Mouse (Mus musculus): ENCODE results near the gene Ccsap. TPM values are rescaled to one million over a fixed set of nuclear protein-coding genes. Genes with fewer than 3 reads are reported as not detected.
"Not testable (repeated sequence)": the region's sequence is repeated elsewhere in the genome, so short reads cannot be mapped to it uniquely, and the experiment has no call there.

Ccsap gene
- polyA plus RNA-seq, 1 experiment = 6.6 TPM

GRCm38 (mm10) chr8:123815325-123815724 lies 44.7 kb downstream of the Ccsap start:
- TF ChIP-seq POLR2A (IDR thresholded peaks at IDR 0.05; ENCODE audit: borderline replicate concordance, extremely low read depth, insufficient read depth, insufficient read length, poor library complexity, severe bottlenecking) (no peak), CTCF (IDR thresholded peaks at IDR 0.05; ENCODE audit: borderline replicate concordance, extremely low read depth, insufficient read depth, insufficient read length) (no peak)

GRCm38 (mm10) chr8:123813892-123814266 lies 46.1 kb downstream of the Ccsap start:
- no peak for DNase-seq (ENCODE audit: low read depth)
- TF ChIP-seq CTCF (IDR thresholded peaks at IDR 0.05; ENCODE audit: borderline replicate concordance, extremely low read depth, insufficient read depth, insufficient read length) (no peak), POLR2A (IDR thresholded peaks at IDR 0.05; ENCODE audit: borderline replicate concordance, extremely low read depth, insufficient read depth, insufficient read length, poor library complexity, severe bottlenecking) (no peak)

More at GRCm38 (mm10) chr8:123815325-123815724, 44.7 kb downstream of the Ccsap start:
- DNase-seq (ENCODE audit: low read depth) = no peak

- DNase-seq (ENCODE audit: low read depth) = no peak
Observed at GRCm38 (mm10) chr8:123813173-123813891, 46.7 kb downstream of the Ccsap start.

GRCm38 (mm10) chr8:123812227-123812626 lies 47.8 kb downstream of the Ccsap start:
- TF ChIP-seq POLR2A (IDR thresholded peaks at IDR 0.05; ENCODE audit: borderline replicate concordance, extremely low read depth, insufficient read depth, insufficient read length, poor library complexity, severe bottlenecking) (no peak), CTCF (IDR thresholded peaks at IDR 0.05; ENCODE audit: borderline replicate concordance, extremely low read depth, insufficient read depth, insufficient read length) (no peak)
- no peak for DNase-seq (ENCODE audit: low read depth)

More at GRCm38 (mm10) chr8:123813173-123813891, 46.7 kb downstream of the Ccsap start:
- no peak for TF ChIP-seq POLR2A (IDR thresholded peaks at IDR 0.05; ENCODE audit: borderline replicate concordance, extremely low read depth, insufficient read depth, insufficient read length, poor library complexity, severe bottlenecking)
- TF ChIP-seq CTCF (IDR thresholded peaks at IDR 0.05; ENCODE audit: borderline replicate concordance, extremely low read depth, insufficient read depth, insufficient read length) = no peak

GRCm38 (mm10) chr8:123809342-123809741 lies 50.7 kb downstream of the Ccsap start:
- not testable (repeated sequence) for DNase-seq (ENCODE audit: low read depth)

GRCm38 (mm10) chr8:123808671-123809070 lies 51.3 kb downstream of the Ccsap start:
- no peak for DNase-seq (ENCODE audit: low read depth)
- TF ChIP-seq POLR2A (IDR thresholded peaks at IDR 0.05; ENCODE audit: borderline replicate concordance, extremely low read depth, insufficient read depth, insufficient read length, poor library complexity, severe bottlenecking) (no peak), CTCF (IDR thresholded peaks at IDR 0.05; ENCODE audit: borderline replicate concordance, extremely low read depth, insufficient read depth, insufficient read length) (no peak)

- DNase-seq (ENCODE audit: low read depth) = no peak
- TF ChIP-seq POLR2A (IDR thresholded peaks at IDR 0.05; ENCODE audit: borderline replicate concordance, extremely low read depth, insufficient read depth, insufficient read length, poor library complexity, severe bottlenecking) (no peak), CTCF (IDR thresholded peaks at IDR 0.05; ENCODE audit: borderline replicate concordance, extremely low read depth, insufficient read depth, insufficient read length) (no peak)
Observed at GRCm38 (mm10) chr8:123807852-123808573, 52.0 kb downstream of the Ccsap start.

GRCm38 (mm10) chr8:123807024-123807431 lies 53.0 kb downstream of the Ccsap start:
- DNase-seq (ENCODE audit: low read depth) = peak; percentile 35
- TF ChIP-seq CTCF (IDR thresholded peaks at IDR 0.05; ENCODE audit: borderline replicate concordance, extremely low read depth, insufficient read depth, insufficient read length) = no peak
- no peak for TF ChIP-seq POLR2A (IDR thresholded peaks at IDR 0.05; ENCODE audit: borderline replicate concordance, extremely low read depth, insufficient read depth, insufficient read length, poor library complexity, severe bottlenecking)

- TF ChIP-seq POLR2A (IDR thresholded peaks at IDR 0.05; ENCODE audit: borderline replicate concordance, extremely low read depth, insufficient read depth, insufficient read length, poor library complexity, severe bottlenecking) (no peak), CTCF (IDR thresholded peaks at IDR 0.05; ENCODE audit: borderline replicate concordance, extremely low read depth, insufficient read depth, insufficient read length) (no peak)
- DNase-seq (ENCODE audit: low read depth) = no peak
Observed at GRCm38 (mm10) chr8:123806374-123806935, 53.6 kb downstream of the Ccsap start.

- peak; percentile 95 for TF ChIP-seq POLR2A (IDR thresholded peaks at IDR 0.05; ENCODE audit: borderline replicate concordance, extremely low read depth, insufficient read depth, insufficient read length, poor library complexity, severe bottlenecking)
- 0 out of 2 replicates have a peak, but pooled peaks have one; percentile 2 for TF ChIP-seq CTCF (IDR thresholded peaks at IDR 0.05; ENCODE audit: borderline replicate concordance, extremely low read depth, insufficient read depth, insufficient read length)
- DNase-seq (ENCODE audit: low read depth) = peak; percentile 95
Observed at GRCm38 (mm10) chr8:123805718-123806373, 54.2 kb downstream of the Ccsap start, which contains the start of gene Rab4a. Gene Rab4a (plus strand): TSS chr8:123805985.

- peak; percentile 10 for DNase-seq (ENCODE audit: low read depth)
- TF ChIP-seq POLR2A (IDR thresholded peaks at IDR 0.05; ENCODE audit: borderline replicate concordance, extremely low read depth, insufficient read depth, insufficient read length, poor library complexity, severe bottlenecking) = no peak
- no peak for TF ChIP-seq CTCF (IDR thresholded peaks at IDR 0.05; ENCODE audit: borderline replicate concordance, extremely low read depth, insufficient read depth, insufficient read length)
Observed at GRCm38 (mm10) chr8:123805209-123805717, 54.7 kb downstream of the Ccsap start.
